Mouse (Mus musculus): ENCODE data around the gene Meis1. TPM values are rescaled to one million over a fixed set of nuclear protein-coding genes. Genes with fewer than 3 reads are reported as not detected.

The Meis1 gene
- polyA plus RNA-seq, 1 experiment, result 5.0 TPM

- WGBS, result 32% methylated on average over 3 of the region's 3 CpGs
- Histone ChIP-seq H3K4me1 (ENCODE audit: control insufficient read depth, insufficient read depth, insufficient read length) (peaks cover 8% of the 10 kb centered on the region; the same call in 1 of the 2 replicates), H3K4me3 (ENCODE audit: extremely low read depth, insufficient read depth, insufficient read length) (no peak overlapping the region), H3K27ac (ENCODE audit: insufficient read depth, low read length) (no peak overlapping the region), H3K36me3 (ENCODE audit: control insufficient read depth, insufficient read depth, low read length) (no peaks in the 10 kb centered on the region), H3K27me3 (ENCODE audit: control insufficient read depth, insufficient read depth, low read length) (peaks cover 40% of the 10 kb centered on the region)
- DNase-seq (ENCODE audit: low read depth in 1 of 2, low spot score in 2 of 2), result no peak
- TF ChIP-seq CTCF (IDR thresholded peaks at IDR 0.05; ENCODE audit: extremely low read depth, insufficient read depth, insufficient read length, insufficient replicate concordance), result no peak
- no peak for TF ChIP-seq POLR2A (IDR thresholded peaks at IDR 0.05; ENCODE audit: low read depth, low read length)
These were observed 146.0 kb downstream of the Meis1 start for GRCm38 (mm10) chr11:18872793-18873192.

GRCm38 (mm10) chr11:18872118-18872751, 146.6 kb downstream of the Meis1 start:
- H3K4me3 ChIP-seq (ENCODE audit: extremely low read depth, insufficient read depth, insufficient read length), result no peak overlapping the region
- H3K4me1 ChIP-seq (ENCODE audit: control insufficient read depth, insufficient read depth, insufficient read length), result peaks cover 8% of the 10 kb centered on the region; the same call in 1 of the 2 replicates
- no peak for TF ChIP-seq CTCF (IDR thresholded peaks at IDR 0.05; ENCODE audit: extremely low read depth, insufficient read depth, insufficient read length, insufficient replicate concordance)
- TF ChIP-seq POLR2A (IDR thresholded peaks at IDR 0.05; ENCODE audit: low read depth, low read length), result no peak
- H3K36me3 ChIP-seq (ENCODE audit: control insufficient read depth, insufficient read depth, low read length), result no peaks in the 10 kb centered on the region
- peaks cover 37% of the 10 kb centered on the region for H3K27me3 ChIP-seq (ENCODE audit: control insufficient read depth, insufficient read depth, low read length)
- H3K27ac ChIP-seq (ENCODE audit: insufficient read depth, low read length), result no peak overlapping the region
- whole genome bisulfite sequencing, result 7% methylated on average over 12 of the region's 12 CpGs
- no peak for DNase-seq (ENCODE audit: low read depth in 1 of 2, low spot score in 2 of 2)

GRCm38 (mm10) chr11:18871170-18872081, 147.4 kb downstream of the Meis1 start:
- TF ChIP-seq POLR2A (IDR thresholded peaks at IDR 0.05; ENCODE audit: low read depth, low read length) (no peak), CTCF (IDR thresholded peaks at IDR 0.05; ENCODE audit: extremely low read depth, insufficient read depth, insufficient read length, insufficient replicate concordance) (no peak)
- peaks cover 30% of the 10 kb centered on the region for H3K27me3 ChIP-seq (ENCODE audit: control insufficient read depth, insufficient read depth, low read length)
- H3K36me3 ChIP-seq (ENCODE audit: control insufficient read depth, insufficient read depth, low read length), result no peaks in the 10 kb centered on the region
- peak overlapping the region; percentile 6; the same call in 1 of the 2 replicates for H3K4me3 ChIP-seq (ENCODE audit: extremely low read depth, insufficient read depth, insufficient read length)
- WGBS, result 1% methylated on average over 58 of the region's 58 CpGs
- DNase-seq (ENCODE audit: low read depth in 1 of 2, low spot score in 2 of 2), result no peak
- peak overlapping the region; percentile 69 for H3K27ac ChIP-seq (ENCODE audit: insufficient read depth, low read length)
- H3K4me1 ChIP-seq (ENCODE audit: control insufficient read depth, insufficient read depth, insufficient read length), result peaks cover 3% of the 10 kb centered on the region; the same call in 1 of the 2 replicates

DNA sequence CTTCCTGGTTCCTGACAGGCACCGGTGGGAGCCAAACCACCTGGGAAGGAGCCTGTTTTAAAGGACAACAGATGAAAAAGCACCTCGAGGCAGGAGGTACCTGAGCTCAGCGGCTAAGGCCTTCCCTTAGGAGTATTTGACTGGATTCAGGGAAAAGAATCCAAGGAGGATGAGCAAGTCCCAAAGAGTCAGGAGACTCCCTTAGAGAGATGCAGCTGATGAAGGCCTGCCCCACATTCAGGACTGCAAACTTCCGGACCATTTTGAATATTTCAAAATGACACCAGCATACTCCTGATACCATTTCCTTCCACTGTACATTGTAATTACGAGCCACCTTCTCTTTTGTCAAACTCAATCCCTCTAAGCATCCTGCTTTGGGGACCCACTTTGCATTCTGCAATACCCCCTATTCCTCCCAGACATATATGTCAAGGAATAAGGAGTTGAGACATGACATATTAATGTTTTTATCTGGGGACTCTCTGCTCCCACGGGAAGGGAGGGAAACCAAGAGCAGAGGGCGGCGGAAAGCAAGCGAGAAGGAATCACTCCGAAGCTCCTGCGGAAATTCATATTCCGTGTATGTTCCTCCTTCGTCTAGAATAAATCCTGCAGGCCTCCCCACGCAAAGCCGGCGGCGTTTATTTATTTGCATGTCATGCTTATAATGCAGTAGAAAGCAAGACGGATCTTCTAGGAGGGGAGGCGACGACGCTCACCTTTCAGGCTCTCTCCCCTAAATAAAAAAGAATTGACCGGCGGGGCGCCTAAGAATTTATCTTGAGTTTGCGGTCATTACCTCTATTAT, 148.5 kb downstream of the Meis1 start:
- no peak for DNase-seq (ENCODE audit: low read depth in 1 of 2, low spot score in 2 of 2)
- TF ChIP-seq POLR2A (IDR thresholded peaks at IDR 0.05; ENCODE audit: low read depth, low read length) (no peak), CTCF (IDR thresholded peaks at IDR 0.05; ENCODE audit: extremely low read depth, insufficient read depth, insufficient read length, insufficient replicate concordance) (no peak)
- 9% methylated on average over 25 of the region's 25 CpGs for WGBS
- Histone ChIP-seq H3K36me3 (ENCODE audit: control insufficient read depth, insufficient read depth, low read length) (no peaks in the 10 kb centered on the region), H3K4me1 (ENCODE audit: control insufficient read depth, insufficient read depth, insufficient read length) (peaks cover 3% of the 10 kb centered on the region; the same call in 1 of the 2 replicates), H3K4me3 (ENCODE audit: extremely low read depth, insufficient read depth, insufficient read length) (no peak overlapping the region), H3K27ac (ENCODE audit: insufficient read depth, low read length) (no peak overlapping the region), H3K27me3 (ENCODE audit: control insufficient read depth, insufficient read depth, low read length) (peaks cover 26% of the 10 kb centered on the region)

DNA sequence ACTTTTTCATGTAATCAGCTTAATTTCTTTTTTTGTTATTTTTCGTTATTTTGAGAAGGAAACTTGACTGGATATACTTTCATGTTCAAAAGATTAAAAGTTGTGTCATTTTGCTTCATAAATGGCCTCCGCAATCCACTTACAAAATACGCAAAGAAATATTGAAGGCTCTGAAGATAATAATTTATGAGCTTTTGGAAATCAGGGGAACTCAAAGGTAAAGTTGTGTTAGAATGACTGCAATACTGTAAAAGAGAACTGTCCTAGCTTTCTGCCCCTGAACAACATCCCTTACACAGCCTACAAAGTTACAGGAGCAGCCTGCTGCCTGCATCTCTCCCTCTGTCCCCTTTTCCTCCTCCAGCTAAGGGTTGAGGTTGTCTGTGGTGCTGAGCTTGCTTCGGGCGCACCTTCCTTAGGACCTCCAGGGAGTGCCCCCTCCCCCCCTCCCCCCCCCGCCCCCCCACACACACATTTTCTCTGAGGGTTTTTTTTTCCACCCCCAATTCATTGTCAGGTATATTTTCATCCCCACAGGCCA, 149.3 kb downstream of the Meis1 start:
- Histone ChIP-seq H3K36me3 (ENCODE audit: control insufficient read depth, insufficient read depth, low read length) (no peaks in the 10 kb centered on the region), H3K27me3 (ENCODE audit: control insufficient read depth, insufficient read depth, low read length) (peaks cover 21% of the 10 kb centered on the region), H3K27ac (ENCODE audit: insufficient read depth, low read length) (no peak overlapping the region), H3K4me1 (ENCODE audit: control insufficient read depth, insufficient read depth, insufficient read length) (peaks cover 3% of the 10 kb centered on the region; the same call in 1 of the 2 replicates), H3K4me3 (ENCODE audit: extremely low read depth, insufficient read depth, insufficient read length) (no peak overlapping the region)
- WGBS, result 74% methylated on average over 5 of the region's 6 CpGs
- DNase-seq (ENCODE audit: low read depth in 1 of 2, low spot score in 2 of 2), result no peak
- TF ChIP-seq CTCF (IDR thresholded peaks at IDR 0.05; ENCODE audit: extremely low read depth, insufficient read depth, insufficient read length, insufficient replicate concordance) (no peak), POLR2A (IDR thresholded peaks at IDR 0.05; ENCODE audit: low read depth, low read length) (no peak)

DNA sequence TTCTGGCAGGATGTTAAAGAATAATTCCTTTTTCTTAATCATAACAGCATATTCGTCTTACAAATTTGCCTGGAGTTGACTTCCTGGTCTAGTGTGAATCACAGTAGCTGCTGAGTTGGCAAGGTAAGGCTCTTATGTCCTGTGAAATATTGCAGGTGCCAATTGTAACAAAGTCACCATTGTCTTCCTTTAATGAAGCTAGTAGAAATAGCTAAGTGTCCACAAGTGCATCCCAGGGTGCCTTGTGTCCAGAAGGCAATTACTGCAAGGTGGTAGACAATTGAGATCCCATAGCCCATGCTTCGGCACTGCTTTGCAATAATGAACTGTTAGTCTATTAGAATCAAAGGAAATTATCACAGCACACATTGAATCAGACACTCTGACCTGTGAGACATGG, 151.1 kb downstream of the Meis1 start:
- Histone ChIP-seq H3K4me1 (ENCODE audit: control insufficient read depth, insufficient read depth, insufficient read length) (peaks cover 3% of the 10 kb centered on the region; the same call in 1 of the 2 replicates), H3K4me3 (ENCODE audit: extremely low read depth, insufficient read depth, insufficient read length) (no peak overlapping the region), H3K36me3 (ENCODE audit: control insufficient read depth, insufficient read depth, low read length) (no peaks in the 10 kb centered on the region), H3K27me3 (ENCODE audit: control insufficient read depth, insufficient read depth, low read length) (peaks cover 15% of the 10 kb centered on the region), H3K27ac (ENCODE audit: insufficient read depth, low read length) (no peak overlapping the region)
- TF ChIP-seq CTCF (IDR thresholded peaks at IDR 0.05; ENCODE audit: extremely low read depth, insufficient read depth, insufficient read length, insufficient replicate concordance), result no peak
- TF ChIP-seq POLR2A (IDR thresholded peaks at IDR 0.05; ENCODE audit: low read depth, low read length), result no peak
- DNase-seq (ENCODE audit: low read depth in 1 of 2, low spot score in 2 of 2), result no peak
- 80% methylated on average over 2 of the region's 2 CpGs for WGBS
